12 mouse cellular contexts compared by ENCODE assay signal in genomic region chr2:79455646-79456045, GRCm38 (mm10). TPM values are rescaled to one million over a fixed set of nuclear protein-coding genes. Genes with fewer than 3 reads are reported as not detected.
DNase-seq lines count a peak whose midpoint lies in the region; ATAC-seq and TF ChIP-seq lines count a peak whose summit lies in the region.
"Had no signal": no experiment of that assay in that cellular context is flagged by ENCODE, and none has a peak within 500 bp of the region (broad histone marks: within the 10 kb centered on the region; RNA-seq: fewer than 3 reads in every experiment).

No protein-coding gene starts in this region.

- TF ChIP-seq POLR2A in cortical plate, adult 2 months (IDR thresholded peaks at IDR 0.05; ENCODE audit: extremely low read depth, insufficient read depth, low read length) = no peak

- under 1% methylated on average over 10 of the region's 10 CpGs for WGBS in hindbrain, embryonic 13.5 days
- under 1% methylated on average over 10 of the region's 10 CpGs for WGBS in neural tube, embryonic 13.5 days
- 6% methylated on average over 10 of the region's 10 CpGs for WGBS in intestine, postnatal 0 days
- 8% methylated on average over 10 of the region's 10 CpGs for WGBS in heart, embryonic 12.5 days

- peaks cover 55% of the 10 kb centered on the region for H3K27me3 ChIP-seq in hindbrain, embryonic 13.5 days
- H3K27me3 ChIP-seq in neural tube, embryonic 13.5 days = peaks cover 76% of the 10 kb centered on the region
- H3K27me3 ChIP-seq in intestine, postnatal 0 days (replicated peaks; ENCODE audit: control insufficient read depth, insufficient read depth, low read length) = peaks cover 72% of the 10 kb centered on the region
- H3K27me3 ChIP-seq in heart, embryonic 12.5 days (replicated peaks) = peaks cover 64% of the 10 kb centered on the region

- peak overlapping the region; percentile 76 for H3K9ac ChIP-seq in hindbrain, embryonic 13.5 days
- peak overlapping the region; percentile 70 for H3K9ac ChIP-seq in neural tube, embryonic 13.5 days
- H3K9ac ChIP-seq in intestine, postnatal 0 days (ENCODE audit: low read depth, low read length) = no peak overlapping the region
- no peak overlapping the region for H3K9ac ChIP-seq in heart, embryonic 12.5 days
- H3K9ac ChIP-seq: limb, embryonic 12.5 days; stomach, embryonic 15.5 days had no signal

- no peak for TF ChIP-seq CTCF in cortical plate, adult 2 months (IDR thresholded peaks at IDR 0.05; ENCODE audit: extremely low read depth, insufficient read depth, low read length)
- no peak for TF ChIP-seq CTCF in intestine, postnatal 0 days (IDR thresholded peaks at IDR 0.05; ENCODE audit: low read depth)

- peak overlapping the region; percentile 73 for H3K4me2 ChIP-seq in hindbrain, embryonic 13.5 days
- H3K4me2 ChIP-seq in neural tube, embryonic 13.5 days = peak overlapping the region; percentile 72
- no peak overlapping the region for H3K4me2 ChIP-seq in intestine, postnatal 0 days (replicated peaks; ENCODE audit: low read depth)
- H3K4me2 ChIP-seq in heart, embryonic 12.5 days = no peak overlapping the region

- H3K27ac ChIP-seq in cortical plate, adult 2 months (ENCODE audit: insufficient read depth, low read length) = 0 out of 2 replicates have a peak overlapping the region, but pooled peaks have one; percentile 69
- H3K27ac ChIP-seq in hindbrain, embryonic 13.5 days = peak overlapping the region; percentile 89
- peak overlapping the region; percentile 80 for H3K27ac ChIP-seq in neural tube, embryonic 13.5 days (replicated peaks)
- no peak overlapping the region for H3K27ac ChIP-seq in intestine, postnatal 0 days (ENCODE audit: low read depth, low read length)
- H3K27ac ChIP-seq in heart, embryonic 12.5 days (ENCODE audit: poor library complexity, severe bottlenecking) = no peak overlapping the region
- H3K27ac ChIP-seq: limb, embryonic 12.5 days; stomach, embryonic 15.5 days had no signal

- no peaks in the 10 kb centered on the region for H3K9me3 ChIP-seq in hindbrain, embryonic 13.5 days
- H3K9me3 ChIP-seq in neural tube, embryonic 13.5 days = no peaks in the 10 kb centered on the region
- H3K9me3 ChIP-seq in intestine, postnatal 0 days (ENCODE audit: control insufficient read depth) = no peaks in the 10 kb centered on the region
- H3K9me3 ChIP-seq in heart, embryonic 12.5 days (replicated peaks) = no peaks in the 10 kb centered on the region
- H3K9me3 ChIP-seq: limb, embryonic 12.5 days; stomach, embryonic 15.5 days had no signal

- DNase-seq in embryo, embryonic 10 days (ENCODE audit: low spot score) = peak; percentile 4
- no peak for DNase-seq in embryo, embryonic 9.5 days (ENCODE audit: extremely low spot score)
- no peak for DNase-seq in lung, postnatal 4 days
- DNase-seq: kidney, adult 18-20 months; lung, postnatal 36 days had no signal

- no peak for ATAC-seq in hindbrain, embryonic 13.5 days (ENCODE audit: low FRiP score)
- ATAC-seq in neural tube, embryonic 13.5 days (ENCODE audit: low read depth) = no peak
- no peak for ATAC-seq in intestine, postnatal 0 days
- no peak for ATAC-seq in heart, embryonic 12.5 days (ENCODE audit: insufficient number of reproducible peaks, low FRiP score)

- H3K4me3 ChIP-seq in cortical plate, adult 2 months (ENCODE audit: insufficient read depth, low read length) = peak overlapping the region; percentile 47
- H3K4me3 ChIP-seq in hindbrain, embryonic 13.5 days = peak overlapping the region; percentile 53
- peak overlapping the region; percentile 47 for H3K4me3 ChIP-seq in neural tube, embryonic 13.5 days
- no peak overlapping the region for H3K4me3 ChIP-seq in intestine, postnatal 0 days (ENCODE audit: low read depth, low read length)
- no peak overlapping the region for H3K4me3 ChIP-seq in heart, embryonic 12.5 days

- H3K36me3 ChIP-seq in hindbrain, embryonic 13.5 days = no peaks in the 10 kb centered on the region
- no peaks in the 10 kb centered on the region for H3K36me3 ChIP-seq in neural tube, embryonic 13.5 days
- no peaks in the 10 kb centered on the region for H3K36me3 ChIP-seq in intestine, postnatal 0 days (ENCODE audit: control insufficient read depth, insufficient read depth)
- no peaks in the 10 kb centered on the region for H3K36me3 ChIP-seq in heart, embryonic 12.5 days
- H3K36me3 ChIP-seq: limb, embryonic 12.5 days; stomach, embryonic 15.5 days had no signal

- H3K4me1 ChIP-seq in cortical plate, adult 2 months (ENCODE audit: control insufficient read depth, insufficient read depth, low read length) = no peaks in the 10 kb centered on the region
- H3K4me1 ChIP-seq in hindbrain, embryonic 13.5 days (replicated peaks) = peaks cover 62% of the 10 kb centered on the region
- peaks cover 69% of the 10 kb centered on the region for H3K4me1 ChIP-seq in neural tube, embryonic 13.5 days (replicated peaks)
- no peaks in the 10 kb centered on the region for H3K4me1 ChIP-seq in intestine, postnatal 0 days (replicated peaks; ENCODE audit: control insufficient read depth, insufficient read depth, low read length)
- H3K4me1 ChIP-seq in heart, embryonic 12.5 days (replicated peaks) = peaks cover 13% of the 10 kb centered on the region

RNA-seq across cellular contexts. Expression of gene Neurod1, which starts 0.9 kb away (rescaled TPM):
- polyA plus RNA-seq in cortical plate, adult 2 months (2012; rRNA removed) = 11.8 and 14.5 TPM in 2 replicates
- polyA plus RNA-seq in hindbrain, embryonic 13.5 days (2015; fragmentation: Nextera tagmentation; extraction: Ambion mirVana) = 50.7 and 53.7 TPM in 2 replicates
- polyA plus RNA-seq in neural tube, embryonic 13.5 days (2015; fragmentation: Nextera tagmentation; extraction: Ambion mirVana) = 29.7 and 36.7 TPM in 2 replicates
- 2.1 and 2.4 TPM in 2 replicates for polyA plus RNA-seq in intestine, postnatal 0 days (2015; fragmentation: Nextera tagmentation; extraction: Ambion mirVana)
- not detected in 2 replicates for polyA plus RNA-seq in heart, embryonic 12.5 days (2016; fragmentation: Nextera tagmentation; extraction: Ambion mirVana)

RNA-seq across cellular contexts. Expression of gene Cerkl, which starts 0.9 kb away (rescaled TPM):
- polyA plus RNA-seq in cortical plate, adult 2 months (2012; rRNA removed) = 3.3 and 5.1 TPM in 2 replicates
- 2.5 and 3.3 TPM in 2 replicates for polyA plus RNA-seq in hindbrain, embryonic 13.5 days (2015; fragmentation: Nextera tagmentation; extraction: Ambion mirVana)
- 2.0 and 2.3 TPM in 2 replicates for polyA plus RNA-seq in neural tube, embryonic 13.5 days (2015; fragmentation: Nextera tagmentation; extraction: Ambion mirVana)
- polyA plus RNA-seq in intestine, postnatal 0 days (2015; fragmentation: Nextera tagmentation; extraction: Ambion mirVana) = 0.34 and 1.2 TPM in 2 replicates
- 0.89 TPM in 1 of 2 replicates, not detected in the other for polyA plus RNA-seq in heart, embryonic 12.5 days (2016; fragmentation: Nextera tagmentation; extraction: Ambion mirVana)

Comparison
In these comparisons a context has a peak if more than half of its experiments do, and no peak if none do; other contexts are left out.
1. H3K27ac ChIP-seq: peak in cortical plate, adult 2 months (single experiment), hindbrain, embryonic 13.5 days (single experiment) and neural tube, embryonic 13.5 days (single experiment); none in intestine, postnatal 0 days (single experiment) and heart, embryonic 12.5 days (single experiment).
2. H3K4me3 ChIP-seq: peak in cortical plate, adult 2 months (single experiment), hindbrain, embryonic 13.5 days (single experiment) and neural tube, embryonic 13.5 days (single experiment); none in intestine, postnatal 0 days (single experiment) and heart, embryonic 12.5 days (single experiment).
3. H3K4me2 ChIP-seq: peak in hindbrain, embryonic 13.5 days (single experiment) and neural tube, embryonic 13.5 days (single experiment); none in intestine, postnatal 0 days (single experiment) and heart, embryonic 12.5 days (single experiment).
4. H3K9ac ChIP-seq: peak in hindbrain, embryonic 13.5 days (single experiment) and neural tube, embryonic 13.5 days (single experiment); none in intestine, postnatal 0 days (single experiment) and heart, embryonic 12.5 days (single experiment).